Mouse (Mus musculus): ENCODE data around the gene Rft1.

DNA sequence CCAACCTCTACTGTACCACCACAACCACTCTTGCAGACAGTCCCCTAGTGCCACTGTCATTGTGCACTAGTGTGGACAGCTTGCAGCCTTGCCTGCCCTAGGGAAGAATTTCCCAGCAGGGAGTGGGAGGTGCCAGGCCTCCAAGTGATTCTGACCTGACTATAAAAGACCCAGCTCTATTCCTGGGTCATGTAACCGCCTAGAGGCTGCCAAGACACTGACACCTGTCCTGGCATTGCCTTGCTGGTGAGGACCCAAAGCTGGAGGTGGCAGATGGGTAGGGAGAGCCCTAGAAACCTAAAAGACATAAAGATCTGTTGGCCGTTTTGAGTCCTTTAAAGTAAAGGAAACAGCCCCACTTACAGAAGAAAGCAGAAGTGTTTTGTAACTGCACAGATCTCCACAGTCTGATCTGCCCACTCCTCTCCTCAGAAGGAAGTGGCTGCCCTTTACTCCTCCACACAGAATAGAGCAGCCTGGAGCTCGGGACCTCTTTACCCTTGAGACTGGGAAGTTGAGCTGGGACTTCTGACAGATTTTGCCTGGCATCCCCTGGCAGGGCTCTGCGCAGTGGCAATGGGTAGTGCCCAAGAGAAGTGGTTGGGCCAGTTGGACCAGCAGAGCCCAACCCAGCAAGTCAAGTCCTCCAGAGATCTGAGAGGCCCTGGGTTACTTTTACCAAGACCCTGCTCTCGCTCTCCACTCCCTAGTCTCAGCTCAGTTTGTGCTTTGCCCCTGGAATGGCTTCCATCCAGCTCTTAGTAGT is 23.2 kb upstream of the Rft1 start:
- no peak for TF ChIP-seq MAFK (IDR thresholded peaks at IDR 0.05; ENCODE audit: insufficient read depth, low read depth, low read length)
- TF ChIP-seq ZNF384 (IDR thresholded peaks at IDR 0.05; ENCODE audit: low read depth, low read length), result no peak

All from ES-E14 (cell line).